Mouse (Mus musculus) yolk sac, embryonic 10.5 days (tissue): ENCODE measurements around the gene Kdm2a.

ENCODE experiments used
- DNase-seq: peaks from one replicate; pipeline ENCODE4 v3.0.0-alpha.2; 2017; ENCODE audit warnings: low spot score

The Kdm2a gene

DNA sequence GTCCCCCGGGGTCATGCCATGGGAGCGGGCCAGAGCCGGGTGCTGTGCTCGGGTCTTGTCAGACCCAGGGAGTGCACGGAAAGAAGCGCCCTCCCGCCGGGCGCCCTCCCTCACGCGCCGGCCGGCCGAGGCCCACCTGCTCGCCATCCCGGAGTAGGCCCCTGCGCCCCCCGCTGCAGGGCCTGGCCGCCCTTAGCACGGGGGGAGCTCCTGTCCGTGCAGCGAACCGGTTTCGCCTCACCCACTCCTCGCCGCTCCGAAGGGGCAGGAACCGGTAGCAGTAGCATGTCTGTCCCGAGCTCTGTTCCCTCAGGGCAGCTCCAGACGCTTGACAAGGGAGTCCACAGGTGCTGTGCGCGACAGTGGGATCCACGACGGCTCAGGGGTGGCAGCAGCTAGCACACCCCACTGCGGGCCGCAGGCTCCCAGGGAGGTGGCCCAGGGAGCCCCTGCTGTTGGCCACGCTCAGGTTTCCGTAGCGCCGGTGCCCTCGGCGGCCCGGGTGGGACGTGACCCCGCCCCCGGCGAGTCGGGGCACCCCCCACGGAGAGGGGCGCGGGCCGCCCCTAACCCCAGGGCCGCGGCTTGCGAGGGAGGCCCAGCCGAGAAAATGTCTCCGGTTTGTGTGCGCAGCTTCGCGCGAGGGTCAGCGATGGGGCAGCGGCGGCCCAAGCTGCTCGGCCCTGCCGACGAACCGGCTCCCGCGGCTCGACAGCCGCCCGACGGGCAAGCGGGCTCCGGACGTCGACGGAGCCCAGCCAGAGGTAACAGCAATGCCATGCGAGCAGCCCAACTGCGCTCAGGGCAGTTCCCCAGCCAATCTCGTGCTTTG lies at the start of gene Kdm2a:
Kdm2a (minus strand) TSS at position 488 of the 832 bp plus-strand sequence.
- peak; percentile 32 for DNase-seq

DNA sequence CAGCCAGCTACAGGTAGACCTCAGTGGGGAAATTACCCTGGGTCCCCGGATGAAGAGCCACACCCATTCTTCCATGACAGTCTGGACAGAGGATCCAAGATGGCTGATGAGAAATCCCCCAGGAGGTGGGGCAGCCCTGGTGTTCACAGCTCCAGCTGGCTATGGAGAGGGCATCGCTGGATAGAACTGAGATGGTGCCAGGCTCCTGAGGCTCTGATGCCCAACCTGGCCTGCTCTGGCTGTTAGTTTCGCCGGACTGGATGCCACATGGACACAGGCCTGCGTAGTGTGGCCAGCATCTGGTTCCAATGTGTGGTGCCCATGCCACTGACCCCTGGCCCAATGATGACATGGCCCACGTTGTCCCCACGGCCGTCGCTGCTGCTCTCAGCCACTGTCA lies 49.4 kb upstream of the Kdm2a start:
- no peak for DNase-seq

DNA sequence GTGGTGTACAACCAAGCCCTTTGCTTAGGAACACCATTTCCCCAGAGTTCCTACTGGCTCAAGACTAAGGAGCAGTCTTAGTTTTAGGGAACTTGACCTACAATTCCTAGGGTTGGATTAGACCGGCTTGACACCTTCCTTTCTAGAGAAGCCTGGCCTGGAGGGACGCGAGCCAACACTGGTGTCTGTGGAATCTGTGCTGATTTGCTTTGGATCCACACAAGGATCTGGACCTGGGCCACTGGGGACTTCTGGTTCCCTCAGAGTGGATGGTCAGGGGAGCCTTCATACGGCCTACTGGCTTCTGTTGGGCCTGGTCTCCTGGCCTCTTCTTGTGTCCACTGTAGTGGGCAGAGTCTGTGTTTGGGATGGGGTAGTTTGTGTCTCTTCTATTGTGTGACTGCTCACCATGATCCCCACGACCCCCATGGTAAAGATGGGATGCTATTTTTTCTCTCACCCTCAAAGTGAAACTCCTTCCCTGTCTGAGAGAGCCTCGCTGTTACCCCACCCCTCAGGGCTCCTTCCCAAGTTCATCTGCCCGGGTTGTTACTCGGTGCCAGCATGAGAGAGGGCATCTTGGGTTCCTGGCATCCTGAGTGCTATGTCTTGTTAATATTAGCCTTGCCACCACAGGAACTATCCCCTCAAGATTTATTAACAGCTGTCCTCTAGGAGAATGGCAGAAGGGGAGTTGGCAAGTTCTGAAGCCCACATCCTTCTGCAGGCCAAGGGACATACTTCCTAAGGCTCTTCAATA lies 48.8 kb upstream of the Kdm2a start:
- DNase-seq = no peak

DNA sequence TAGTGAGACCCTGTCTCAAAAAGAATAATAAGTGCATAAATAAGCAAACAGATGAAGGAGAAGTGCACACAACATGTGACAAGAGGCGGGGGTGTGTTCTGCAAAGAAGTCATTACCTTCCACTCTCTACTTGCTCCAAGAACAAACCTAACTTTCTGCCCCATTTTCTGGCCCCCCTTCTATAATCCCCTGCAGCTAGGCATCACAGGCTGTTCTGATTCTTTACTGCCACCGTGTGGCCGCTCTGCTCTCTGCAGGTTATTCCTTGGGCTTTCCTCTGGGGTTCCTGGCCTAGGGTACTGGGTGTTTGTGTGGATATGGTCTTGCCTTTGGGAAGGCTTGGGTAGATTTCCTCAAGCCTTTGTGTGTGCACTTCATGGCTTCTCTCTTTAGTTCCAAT lies 44.3 kb upstream of the Kdm2a start:
- peak; percentile 48 for DNase-seq

DNA sequence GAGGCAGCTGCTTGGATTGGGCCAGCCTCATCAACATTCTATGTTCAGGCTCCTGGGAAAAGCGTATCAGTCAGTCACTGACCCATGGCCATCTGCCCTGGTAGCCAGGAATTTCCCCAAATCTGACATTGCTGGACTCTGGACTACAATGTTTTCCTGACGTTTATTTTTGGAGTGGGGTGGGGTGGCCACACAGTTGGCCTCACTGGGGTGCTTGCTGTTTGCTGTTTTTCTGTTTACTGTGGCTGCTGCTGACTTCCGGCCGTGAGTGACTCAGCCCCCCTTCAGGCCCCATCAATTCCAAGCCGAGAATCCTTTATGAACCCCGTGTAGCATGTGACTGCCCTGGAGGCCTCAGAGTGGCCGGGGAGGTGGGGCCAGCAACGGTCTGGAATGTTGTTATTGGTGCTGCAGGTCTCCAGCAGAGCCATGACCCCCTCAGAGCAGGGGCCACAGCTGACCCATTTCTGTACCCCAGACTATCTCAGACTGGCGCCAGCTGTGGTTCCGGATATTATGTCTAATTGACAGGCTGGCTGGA lies 43.6 kb upstream of the Kdm2a start:
- peak; percentile 58 for DNase-seq

DNA sequence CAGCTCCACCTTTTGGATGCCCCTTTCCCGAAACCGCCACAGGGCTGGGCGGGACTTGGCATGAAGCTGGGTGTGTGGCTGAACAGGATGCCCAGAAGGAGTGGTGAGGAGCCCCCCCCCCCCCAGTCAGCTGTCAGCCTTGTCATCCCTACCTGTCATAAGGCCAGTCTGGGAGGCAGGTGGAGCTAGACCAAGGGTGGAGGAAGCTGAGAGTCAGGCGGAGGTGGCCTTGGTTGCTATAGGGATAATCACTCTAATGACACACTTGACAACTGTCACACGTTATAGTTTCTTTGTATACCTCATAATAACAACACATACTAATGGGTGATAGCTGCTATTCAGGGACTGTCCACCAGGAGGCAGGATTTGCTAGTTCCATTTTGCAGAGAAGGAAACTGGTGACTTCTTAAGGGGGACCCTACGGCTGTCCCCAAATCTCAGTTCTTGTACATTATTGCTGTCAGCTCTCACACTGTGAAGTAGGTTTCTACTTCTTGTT lies 43.1 kb upstream of the Kdm2a start:
- DNase-seq = peak; percentile 44

DNA sequence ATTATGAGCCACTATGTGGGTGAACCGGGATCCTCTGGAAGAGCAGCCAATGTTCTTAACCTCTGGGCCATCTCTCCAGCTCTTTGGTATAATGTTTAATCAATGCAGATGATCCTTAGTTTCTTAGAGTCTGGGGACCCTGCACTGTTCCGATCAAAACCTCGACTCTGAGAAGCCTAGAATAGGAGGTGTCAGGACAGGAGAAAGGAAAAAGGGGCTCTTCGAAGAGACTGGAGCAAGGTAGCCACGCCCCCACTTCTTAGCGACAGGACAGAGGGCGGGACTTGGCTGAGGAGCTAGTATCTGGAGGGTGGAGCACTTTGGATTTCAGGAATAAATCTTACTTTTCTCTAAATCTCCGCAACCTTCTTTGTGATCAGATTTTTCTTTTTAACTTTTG lies 42.1 kb upstream of the Kdm2a start:
- peak; percentile 50 for DNase-seq

DNA sequence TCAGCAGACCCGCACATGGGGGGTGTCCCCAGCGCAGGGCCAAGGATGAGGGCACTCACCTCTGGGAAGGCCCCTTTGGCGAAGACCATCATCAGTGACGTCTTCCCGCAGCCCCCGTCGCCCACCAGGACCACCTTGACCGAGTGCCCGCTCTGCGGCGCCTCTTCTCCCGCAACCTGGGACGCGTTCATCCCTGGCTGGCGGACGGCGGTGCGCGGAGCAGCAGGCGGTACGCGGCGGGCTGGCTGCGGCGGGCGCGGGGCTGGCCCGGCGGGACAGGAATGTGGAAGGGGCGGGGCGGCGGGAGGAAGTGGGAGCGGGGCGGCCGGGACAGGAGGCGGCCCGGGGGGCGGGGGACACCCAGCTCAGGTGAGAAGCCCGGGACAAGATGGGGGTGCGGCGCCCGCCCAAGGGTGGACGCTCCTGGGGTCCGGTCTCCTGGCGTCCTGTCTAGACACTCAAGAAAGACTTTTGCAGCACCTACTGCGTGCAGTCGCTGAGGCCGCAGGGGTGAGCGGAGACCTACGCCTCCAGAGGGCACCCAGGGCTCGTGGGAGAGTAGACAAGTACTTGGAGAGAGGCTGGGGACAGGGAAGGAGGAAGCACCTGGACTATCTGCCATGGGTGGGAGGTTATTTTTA lies 41.2 kb upstream of the Kdm2a start, which contains the start of gene Rhod:
Rhod (minus strand) TSS at position 272 of the 641 bp plus-strand sequence.
- DNase-seq = peak; percentile 83

DNA sequence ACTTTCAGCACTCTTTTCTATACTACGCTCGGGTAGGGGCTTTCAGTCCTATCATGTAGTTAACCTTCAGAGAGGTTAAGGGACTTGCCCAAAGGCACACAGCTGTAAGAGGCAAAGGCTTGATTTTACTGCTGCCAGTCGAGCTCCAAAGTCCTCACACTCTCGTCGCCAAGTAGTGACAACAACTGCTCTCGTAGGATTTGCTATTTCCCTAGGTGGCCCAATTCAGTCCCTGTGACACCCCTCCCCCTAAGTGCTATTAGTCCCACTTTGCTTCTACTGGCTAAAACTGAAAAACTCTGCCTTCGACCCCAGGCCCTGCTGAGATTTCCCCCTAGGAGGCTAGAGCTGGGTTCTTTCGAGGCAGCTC lies 40.7 kb upstream of the Kdm2a start:
- peak; percentile 22 for DNase-seq

DNA sequence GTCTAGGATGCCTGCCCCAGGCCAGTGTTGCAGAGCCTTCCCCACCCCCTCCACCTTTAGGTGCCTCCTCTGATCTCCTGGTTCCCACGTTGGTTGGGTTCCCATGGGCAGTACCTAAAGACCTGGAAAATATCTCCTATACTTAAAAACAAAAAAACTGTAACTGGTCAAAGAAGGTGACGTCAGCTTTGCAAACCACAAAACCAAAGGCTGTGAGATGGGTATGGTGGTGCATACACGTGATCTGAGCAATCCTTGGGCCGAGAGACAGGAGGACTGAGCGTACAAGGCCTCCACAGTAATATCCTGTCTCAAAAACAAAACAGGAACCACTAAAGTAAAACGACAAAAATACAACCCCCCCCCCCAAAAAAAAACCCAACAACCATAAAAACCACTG lies 39.8 kb upstream of the Kdm2a start:
- DNase-seq = no peak

DNA sequence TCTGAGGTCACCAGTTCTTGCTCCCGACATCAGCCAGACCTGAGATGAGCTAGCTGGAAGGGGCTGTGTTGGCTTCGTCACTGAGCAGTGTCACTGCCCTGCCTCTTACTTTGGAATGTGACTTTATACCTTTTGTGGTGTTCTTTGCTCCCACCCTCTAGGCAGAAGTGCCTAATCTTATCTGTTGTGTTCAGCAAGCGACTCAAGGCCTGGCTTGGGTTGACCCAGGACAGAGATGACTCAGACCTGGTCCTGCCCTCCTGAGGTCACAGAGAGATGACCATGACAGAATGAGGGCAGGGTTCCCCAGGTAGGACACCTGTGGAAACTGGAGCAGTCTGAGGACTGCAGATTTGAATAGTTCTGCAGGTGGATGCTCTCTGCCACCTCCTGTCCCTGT lies 38.2 kb upstream of the Kdm2a start:
- peak; percentile 66 for DNase-seq

DNA sequence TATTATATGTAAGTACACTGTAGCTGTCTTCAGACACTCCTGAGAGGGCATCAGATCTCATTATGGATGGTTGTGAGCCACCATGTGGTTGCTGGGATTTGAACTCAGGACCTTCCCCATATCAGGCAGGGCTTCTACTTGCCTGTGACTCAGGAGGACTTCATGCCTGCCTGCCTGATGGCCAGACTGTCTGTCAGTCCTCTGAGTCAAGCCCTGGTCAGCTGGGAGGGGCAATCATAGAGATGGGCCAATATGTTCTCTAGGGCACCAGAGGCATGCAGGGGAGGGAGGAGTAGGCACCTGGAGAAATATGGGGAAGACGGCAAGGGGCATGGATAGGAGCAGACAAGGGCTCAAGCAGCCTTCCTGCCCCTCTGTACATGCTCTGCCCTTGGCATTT lies 36.9 kb upstream of the Kdm2a start:
- no peak for DNase-seq

DNA sequence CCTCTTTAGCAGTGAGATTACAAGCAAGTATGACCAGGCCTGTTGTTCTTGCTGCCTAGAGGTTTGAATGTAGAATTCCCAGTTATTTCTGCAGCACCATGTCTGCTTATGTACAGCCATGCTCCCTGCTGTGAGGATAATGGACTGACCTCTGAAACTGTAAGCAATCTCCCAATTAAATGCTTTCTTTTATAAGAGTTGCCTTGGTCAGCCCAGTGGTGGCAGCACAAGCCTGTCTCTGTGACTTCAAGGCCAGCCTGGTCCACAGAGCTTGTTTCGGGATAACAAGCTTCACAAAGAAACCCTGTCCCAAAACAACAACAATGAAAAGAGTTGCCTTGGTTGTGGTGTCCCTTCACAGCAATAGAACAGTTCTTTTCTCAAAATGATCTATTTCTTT lies 35.7 kb upstream of the Kdm2a start:
- DNase-seq = no peak

DNA sequence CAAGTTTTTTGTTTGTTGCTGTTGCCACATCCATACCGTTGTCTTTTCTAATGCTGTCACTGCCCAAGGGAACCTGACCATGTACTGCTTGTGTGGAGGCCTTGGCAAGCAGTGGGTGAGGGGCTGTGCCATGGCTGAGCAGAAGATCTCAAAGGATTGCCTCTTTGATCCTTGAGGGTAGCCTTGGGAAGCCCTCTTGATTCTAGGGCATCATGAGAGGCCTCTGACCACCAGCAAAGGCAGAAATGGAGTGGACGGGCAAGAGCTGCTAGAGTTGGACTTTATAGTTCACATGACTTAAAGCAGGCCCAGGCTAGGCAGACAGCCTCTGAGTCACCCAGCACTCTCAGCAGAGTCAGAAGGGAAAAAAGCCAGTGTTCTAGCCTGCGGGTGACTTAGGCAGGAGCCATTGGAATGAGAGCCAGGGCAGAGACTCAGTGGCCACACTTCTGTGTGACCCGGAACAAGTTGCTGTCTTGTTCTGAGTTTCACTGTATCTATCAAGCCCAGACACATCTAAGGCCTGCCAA lies 32.1 kb upstream of the Kdm2a start:
- no peak for DNase-seq

DNA sequence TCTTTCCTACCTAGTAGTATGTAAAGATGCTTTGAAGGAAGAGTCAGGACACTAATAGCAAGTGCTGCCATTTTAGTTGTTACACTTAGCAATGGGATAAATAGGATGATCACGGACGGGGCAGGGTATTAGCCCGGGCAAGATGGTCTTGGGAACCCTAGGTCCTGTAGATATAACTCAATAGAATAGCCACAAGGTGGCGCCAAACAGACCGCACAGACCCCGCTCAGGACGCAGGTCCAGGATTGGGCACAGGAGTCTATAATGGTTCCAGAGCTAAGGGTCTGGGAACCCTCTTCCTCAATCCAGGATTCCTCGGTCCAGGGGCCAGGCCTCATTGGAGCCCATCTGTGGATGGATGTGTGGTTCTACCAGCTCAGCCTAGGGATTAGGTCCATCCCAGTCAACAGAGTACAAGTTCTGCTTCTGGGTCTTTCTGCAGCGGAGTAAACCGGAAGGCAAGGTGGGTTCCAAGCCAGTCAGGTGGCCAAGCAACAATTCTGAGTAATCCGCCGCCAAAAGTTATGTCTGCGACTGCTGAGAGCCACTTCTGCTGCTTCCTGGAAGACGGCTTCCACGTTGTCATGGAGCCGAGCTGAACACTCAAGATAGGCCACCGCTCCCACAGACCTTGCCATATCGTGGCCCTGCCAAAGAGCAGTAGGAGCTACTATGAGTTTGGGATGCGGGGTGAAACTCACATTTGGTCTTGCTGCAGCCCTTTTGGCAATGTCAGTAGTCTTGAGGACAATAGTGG lies 27.7 kb upstream of the Kdm2a start:
- no peak for DNase-seq

DNA sequence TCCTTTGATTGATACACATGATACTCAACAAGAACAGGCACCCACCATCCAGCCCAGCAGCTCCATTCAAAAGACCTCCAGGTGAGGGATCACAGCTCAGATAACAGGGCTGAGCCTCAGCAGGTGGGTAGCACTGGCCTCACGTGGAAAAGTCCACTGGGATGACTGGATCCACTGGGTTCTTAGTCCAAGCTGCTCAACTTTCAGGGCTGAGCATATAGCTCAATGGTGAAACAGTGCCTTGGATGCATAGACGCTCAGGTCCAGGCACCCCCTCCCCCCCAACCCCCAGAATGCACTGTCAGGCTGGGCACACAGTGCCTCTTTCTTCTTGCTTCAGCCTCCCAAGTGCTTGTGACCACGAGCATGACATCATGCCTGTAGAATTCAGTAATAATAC lies 24.9 kb upstream of the Kdm2a start:
- no peak for DNase-seq

DNA sequence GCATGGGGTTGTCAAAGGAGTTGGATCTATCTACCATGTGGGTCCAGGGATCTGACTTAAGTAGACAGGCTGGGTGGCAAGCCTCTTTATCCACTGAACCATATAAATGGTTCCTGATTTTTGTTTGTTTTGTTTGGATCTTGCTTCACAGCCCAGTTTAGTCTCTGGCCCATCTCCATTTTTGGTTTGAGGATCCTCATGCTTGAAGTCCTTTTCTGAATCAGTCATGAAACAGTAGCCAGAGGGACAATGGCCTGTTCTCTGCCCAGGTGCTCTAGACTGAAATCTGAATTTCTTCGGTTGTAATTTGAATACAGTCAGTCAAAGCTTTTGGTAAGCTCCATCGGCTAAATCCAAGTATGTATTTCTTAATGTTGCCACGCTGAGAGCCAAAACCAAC lies 24.5 kb upstream of the Kdm2a start:
- no peak for DNase-seq

DNA sequence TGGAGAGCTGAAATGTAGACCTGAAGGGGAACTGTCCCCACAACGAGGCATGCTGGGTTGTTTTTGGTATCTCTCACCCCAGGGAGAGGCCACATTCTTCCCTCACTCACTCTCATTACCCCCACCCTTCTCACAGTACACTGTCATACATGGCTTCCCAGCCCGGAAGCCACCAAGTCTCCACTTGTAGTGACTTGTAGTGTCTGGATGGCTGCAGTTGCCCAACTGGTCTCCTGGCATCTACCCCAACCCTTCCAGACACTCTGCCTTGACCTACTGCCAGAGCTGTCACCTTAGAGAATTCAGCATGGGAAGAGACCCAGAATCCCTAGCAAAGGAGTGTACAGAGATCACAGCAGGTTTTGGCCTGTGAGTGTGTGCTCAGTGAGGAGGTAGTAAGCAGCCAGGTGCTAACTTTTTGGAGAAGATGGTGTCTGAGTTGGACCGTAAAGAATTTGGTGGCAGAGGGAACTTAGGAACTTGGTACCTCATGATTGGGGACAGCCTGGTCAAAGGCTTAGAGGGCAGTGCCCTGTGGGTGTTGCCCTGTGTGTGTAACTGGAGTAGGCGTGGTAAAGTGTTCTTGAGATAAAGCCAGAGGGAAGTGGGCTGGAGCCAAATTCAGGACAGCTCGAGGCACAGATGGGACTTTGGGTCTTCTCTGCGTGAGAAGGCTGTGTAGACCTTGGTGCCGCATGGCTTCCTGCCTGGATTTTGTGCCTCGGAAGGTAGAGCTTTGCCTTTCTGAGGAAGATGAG lies 22.2 kb upstream of the Kdm2a start:
- DNase-seq = no peak

DNA sequence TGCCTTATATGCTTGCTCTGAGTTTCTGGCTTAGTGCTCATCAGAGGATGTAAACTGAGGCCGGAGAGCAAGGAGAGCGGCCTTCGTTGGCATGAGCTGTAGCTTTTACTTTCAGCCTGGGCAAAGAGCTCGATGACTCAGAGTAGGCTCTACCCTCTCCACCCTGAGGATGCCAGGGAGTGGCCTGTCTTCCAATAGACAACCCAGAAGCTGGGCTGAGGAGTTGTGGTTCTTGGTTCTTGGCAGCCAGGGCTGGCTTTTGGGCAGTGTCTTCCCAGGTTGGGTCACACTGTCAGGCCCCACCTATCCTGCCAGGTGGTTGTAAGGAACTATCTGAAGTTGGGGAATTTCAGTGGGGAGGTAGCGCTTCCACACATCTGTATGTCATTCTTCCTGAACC lies 21.6 kb upstream of the Kdm2a start:
- DNase-seq = no peak

DNA sequence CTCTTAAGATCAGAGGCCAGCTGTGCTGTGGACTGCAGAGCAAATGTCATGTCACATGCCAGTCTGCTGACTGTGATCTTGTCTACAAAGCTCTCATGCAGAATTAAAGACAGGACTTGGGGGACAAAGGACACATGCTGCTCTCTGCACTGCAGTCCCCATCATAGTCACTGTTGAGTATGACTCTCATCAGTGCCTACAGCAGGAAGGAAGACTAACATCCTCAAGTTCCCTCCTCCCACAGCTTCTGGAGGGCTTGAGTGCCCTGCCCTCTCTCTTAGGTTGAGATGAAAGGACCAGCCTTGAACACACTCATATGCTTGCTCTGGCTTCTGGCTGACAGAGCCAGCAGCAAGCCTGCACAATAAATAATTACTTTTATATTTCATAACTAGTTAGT lies 19.6 kb upstream of the Kdm2a start:
- DNase-seq = no peak

DNA sequence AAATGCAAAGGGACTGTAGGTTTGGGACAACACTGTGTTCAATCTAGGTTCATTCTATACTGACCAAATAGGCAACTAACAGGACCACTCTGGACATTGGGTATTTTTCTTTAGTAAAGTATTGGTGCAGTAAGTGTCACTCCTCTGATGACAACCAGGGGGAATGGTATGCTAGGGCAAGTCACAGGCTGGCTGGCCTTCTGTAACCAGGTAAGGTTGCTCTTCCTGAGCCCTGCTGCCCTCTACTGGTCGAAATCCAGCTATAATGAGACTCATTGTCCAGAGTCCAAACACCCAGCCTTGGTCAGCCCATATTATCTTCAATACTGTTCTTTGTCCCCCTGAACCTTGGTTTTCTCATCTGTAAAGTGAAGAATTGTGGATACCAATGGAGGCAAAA lies 19.1 kb upstream of the Kdm2a start:
- peak; percentile 52 for DNase-seq
